Mouse (Mus musculus) telencephalon, adult 2 months (tissue): ENCODE measurements around the gene Myo6.

ENCODE experiments used
- DNase-seq: peaks from one replicate; pipeline ENCODE4 v3.0.0-alpha.2; 2011; ENCODE audit warnings: low read depth, low spot score

The Myo6 gene

DNA sequence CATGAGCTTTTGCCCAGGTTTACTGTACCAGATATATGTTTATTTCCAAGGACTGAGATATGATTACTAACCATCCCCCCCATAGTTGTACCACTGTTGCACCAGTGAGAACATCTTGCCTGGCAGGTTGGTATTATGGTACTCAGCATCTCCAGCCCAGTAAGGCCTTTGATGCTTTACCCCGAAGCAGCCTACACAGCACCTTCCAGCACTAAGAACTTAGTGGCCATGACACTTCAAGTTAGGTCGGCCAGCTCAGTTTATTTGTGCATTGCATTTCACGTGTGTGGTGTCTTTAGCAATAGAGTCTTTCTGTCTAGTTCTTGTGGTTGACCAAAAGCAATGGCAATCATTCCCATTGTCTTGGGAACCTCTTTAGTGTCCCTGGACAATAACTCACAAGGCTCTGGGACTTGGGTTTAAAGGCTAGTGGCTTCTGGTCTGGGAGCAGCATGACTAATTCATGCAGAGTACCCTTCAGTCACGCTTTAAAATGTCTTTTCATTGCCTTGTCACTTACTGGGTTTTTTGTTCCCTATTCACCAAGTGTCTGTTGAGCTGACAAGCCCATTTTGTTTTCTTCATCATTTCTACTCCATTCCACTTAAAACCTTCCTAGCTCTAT lies 69.1 kb downstream of the Myo6 start:
- no peak for DNase-seq

DNA sequence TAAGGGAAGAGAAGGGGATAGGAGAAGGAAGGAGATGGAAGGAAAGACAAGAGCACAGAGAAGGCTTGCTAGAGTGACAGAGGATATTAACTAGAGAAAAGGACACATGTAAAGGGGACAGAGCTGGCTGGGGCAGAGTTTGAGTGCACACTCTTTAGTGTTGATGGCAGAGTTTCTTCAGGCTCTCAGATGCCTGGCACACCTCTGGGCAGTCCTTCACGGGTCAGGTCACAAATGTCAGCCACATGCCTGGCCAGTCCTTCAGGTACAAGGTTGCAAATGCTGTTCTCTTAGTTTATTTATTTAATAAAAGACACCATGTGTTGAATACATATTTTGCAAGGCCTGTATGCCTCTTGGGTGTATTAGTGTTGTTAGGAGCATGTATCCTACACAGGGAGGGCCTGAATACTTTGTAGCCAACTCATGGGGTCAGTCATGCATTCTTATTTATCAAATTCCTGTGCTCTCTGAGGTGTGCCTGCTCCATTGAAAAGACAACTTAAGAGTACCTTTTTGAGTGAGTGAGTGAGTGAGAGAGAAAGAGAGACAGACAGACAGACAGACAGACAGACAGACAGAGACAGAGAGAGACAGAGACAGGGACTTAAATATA lies 72.5 kb downstream of the Myo6 start:
- DNase-seq, result no peak

DNA sequence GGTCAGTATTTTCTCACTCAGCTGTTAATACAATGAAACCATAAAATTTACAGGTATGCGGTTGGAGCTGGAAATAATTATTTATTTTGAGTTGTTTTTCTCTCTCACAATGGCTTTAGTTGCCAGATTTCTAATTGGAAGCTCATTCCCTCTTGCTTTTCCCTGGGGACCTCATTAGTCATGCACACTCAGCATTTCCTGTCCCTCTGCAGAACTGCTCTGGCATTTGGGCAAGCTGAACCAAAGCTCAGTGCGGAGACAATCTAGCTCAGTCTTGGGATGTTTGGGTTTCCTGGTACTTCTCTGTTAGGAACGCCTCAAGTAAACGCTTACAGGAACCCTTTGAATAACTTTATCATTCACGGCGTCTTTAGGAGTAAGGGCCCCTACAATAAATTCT lies 76.9 kb downstream of the Myo6 start:
- no peak for DNase-seq

DNA sequence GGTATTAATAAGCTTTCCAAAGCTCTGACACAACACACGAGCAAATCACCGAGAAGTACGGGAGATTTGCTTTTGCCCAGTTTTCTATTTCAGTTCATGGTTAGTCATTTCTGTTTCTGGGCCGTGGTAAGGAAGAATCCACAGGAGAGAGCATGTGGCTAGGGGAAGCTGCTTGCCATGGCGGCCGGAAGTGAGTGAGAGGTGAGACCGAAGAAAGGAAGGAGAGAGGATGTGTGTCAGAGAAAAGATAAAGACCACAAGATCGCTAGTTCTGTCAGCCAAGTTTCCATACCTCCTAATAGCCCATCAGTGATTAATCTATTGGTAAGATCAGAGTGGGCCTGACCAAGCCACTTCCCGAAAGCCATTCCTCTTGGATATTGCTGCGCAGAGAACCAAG lies 87.3 kb downstream of the Myo6 start:
- no peak for DNase-seq

DNA sequence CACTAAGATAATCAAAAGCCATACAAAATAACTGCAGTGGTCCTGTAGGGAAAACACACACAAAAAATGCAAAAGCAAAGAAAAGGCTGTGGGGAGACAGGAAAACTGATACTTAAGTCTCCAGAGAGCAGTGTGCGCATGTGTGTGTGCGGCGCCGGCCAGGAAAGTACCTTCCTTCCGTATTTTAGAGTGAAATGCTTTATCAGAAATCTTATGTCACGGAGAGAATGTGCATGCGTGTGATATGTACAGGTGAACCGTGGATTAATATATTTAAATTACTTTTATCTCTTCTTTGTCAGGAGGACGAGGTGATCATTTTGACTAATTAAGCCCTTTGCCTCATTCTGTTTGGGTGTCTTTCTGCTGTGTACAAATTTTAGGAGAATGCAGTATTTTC lies 88.4 kb downstream of the Myo6 start:
- no peak for DNase-seq

DNA sequence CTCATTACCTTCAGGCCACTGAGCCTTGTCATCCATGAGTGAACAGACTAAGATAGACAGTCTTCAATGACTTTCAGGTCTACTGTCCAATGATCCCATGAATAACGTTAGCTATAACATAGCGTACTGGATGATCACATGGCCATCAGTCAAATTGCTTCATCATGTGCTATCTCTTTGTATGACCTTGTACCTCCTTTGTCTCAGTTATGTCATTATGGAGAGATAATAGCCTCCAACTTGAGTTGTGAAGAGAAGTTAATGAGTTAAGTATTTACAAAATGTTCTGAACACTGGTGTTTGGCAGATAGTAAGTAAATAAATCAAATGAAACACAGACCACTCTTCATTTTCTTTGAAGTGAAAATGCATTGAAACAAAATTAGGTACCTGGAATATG lies 91.7 kb downstream of the Myo6 start:
- no peak for DNase-seq

DNA sequence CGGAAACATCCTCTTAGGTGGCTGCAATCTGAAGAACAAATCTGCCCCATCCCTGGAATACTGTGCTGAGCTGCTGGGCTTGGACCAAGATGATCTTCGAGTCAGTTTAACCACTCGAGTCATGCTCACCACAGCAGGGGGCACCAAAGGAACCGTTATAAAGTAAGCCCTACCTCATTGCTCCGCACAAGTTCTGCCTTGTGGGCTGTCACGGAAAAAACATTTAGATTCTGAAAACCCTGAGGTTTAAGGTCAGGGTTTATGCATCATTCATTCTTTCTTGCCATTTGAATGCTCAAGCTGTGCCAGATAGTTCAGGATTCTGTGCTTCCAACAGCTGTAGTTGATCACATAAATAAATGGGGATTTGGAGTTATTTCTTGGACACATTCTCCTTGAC lies 93.6 kb downstream of the Myo6 start:
- DNase-seq, result no peak

DNA sequence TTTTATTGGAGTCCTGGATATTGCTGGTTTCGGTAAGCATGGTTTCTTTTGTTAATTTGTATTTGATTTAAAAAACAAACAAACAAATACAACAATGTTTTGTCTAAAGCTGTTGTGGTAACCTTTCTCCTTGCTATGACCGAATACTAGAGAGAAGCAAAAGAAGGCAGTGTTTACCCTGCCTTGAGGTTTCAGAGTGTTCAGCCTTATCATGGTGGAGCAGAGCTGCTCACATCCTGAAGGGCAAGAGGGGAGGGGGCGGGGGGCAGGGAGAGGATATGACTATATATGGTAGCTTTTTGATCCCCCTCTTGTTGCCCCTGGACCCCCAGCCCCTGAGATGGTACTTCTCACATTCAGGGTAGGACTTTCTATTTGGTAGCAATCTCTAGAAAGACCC lies 96.1 kb downstream of the Myo6 start:
- no peak for DNase-seq

DNA sequence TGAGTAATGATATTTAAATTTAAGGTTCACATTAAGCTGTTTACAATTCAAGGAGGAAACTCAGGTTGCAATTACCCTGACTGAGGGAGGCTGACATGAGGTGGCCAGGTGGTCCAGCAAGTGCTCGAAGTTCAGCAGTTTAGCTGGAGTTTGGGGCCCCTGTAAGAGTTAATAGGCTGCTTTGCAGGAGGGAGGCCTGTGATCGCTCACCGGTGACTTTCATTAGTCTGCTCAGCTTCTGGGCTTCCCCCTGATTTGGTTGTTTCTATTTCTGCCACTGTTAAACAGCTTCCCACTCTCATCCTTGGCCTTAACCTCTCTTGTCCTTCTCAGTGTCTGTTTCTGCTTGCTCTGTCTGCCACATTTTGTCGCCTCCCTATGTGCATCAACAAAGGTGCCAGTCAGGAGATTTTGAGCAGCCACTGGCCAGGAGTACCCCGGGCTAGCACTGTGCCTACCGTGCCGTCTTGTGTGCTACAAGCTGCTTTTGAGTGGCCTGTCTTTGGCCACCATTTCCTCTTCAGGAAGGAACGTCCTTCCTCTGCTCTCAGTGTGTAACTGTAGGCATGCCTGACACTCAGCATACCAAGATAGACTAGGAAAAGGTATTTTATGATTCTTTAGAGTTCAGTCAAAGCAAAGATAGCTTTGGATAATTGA lies 97.7 kb downstream of the Myo6 start:
- DNase-seq, result no peak

DNA sequence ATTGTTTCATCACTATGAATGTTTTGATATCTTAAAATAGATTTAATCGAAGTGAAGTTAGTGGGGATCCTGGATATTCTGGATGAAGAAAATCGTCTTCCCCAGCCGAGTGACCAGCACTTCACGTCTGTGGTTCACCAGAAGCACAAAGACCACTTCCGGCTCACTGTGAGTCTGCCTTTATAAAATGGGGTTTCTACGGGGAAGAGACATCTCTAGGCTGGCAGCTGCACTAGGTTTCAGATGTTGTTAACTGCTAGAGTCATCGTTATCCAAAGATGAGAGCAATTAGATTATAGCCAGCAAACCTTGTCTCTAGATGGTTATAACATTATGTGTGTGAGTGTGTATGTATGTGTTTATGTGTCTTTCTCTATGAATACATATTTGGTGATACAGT lies 101.3 kb downstream of the Myo6 start:
- DNase-seq, result no peak

DNA sequence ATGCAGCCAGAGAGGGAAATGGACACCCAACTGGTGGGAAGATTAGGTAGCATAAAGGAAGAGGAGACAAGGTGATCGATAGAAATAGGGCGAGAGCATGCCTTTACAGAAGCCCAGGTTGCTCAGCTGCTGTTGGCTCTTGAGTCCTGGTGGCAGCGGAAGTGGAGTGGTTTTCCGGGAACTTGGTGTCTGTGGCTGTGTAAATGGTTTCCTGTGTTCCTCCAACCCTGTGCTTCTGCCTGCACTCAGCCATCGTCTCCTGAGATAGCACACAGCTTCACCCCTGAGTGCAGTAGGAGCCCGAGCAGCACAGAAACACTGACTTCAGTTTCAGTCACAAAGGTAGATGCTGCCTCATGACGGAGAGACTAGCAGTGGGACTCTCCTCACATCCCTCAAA lies 101.7 kb downstream of the Myo6 start:
- DNase-seq, result no peak

DNA sequence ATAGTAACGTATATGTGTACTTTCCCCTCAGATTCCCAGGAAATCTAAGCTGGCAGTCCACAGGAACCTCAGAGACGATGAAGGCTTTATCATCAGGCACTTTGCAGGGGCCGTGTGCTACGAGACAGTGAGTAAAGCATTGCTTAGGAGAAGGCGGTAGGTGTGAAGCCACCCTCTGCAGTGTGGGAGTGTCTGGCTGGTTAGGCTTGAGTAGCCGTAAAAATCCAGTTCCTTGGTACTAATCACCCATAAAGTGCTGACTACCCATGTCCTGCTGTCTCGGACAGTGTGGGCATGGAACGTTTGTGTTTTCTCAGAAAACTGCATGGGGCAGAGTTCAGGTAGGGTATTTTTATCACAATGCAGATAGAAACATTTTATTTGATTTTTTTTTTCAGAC lies 104.8 kb downstream of the Myo6 start:
- DNase-seq, result peak; percentile 9

DNA sequence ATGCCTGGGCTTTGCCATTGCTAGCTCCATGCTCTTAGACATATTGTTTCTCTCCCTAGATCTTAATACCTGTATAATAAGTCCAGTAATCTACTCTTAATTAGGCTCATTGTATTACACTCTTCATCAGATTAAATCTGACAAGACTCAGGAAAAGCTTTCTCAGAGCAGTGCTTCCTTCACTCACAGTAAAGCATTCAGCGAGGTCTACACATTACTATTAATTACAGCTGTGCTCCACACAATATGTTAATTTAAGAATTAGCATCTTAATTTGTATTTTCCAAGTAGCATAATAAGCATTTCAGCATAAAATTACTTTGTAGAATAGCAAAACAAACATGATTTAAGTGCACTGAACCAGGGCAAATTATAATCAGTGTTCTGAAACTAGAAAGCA lies 108.1 kb downstream of the Myo6 start:
- DNase-seq, result no peak

DNA sequence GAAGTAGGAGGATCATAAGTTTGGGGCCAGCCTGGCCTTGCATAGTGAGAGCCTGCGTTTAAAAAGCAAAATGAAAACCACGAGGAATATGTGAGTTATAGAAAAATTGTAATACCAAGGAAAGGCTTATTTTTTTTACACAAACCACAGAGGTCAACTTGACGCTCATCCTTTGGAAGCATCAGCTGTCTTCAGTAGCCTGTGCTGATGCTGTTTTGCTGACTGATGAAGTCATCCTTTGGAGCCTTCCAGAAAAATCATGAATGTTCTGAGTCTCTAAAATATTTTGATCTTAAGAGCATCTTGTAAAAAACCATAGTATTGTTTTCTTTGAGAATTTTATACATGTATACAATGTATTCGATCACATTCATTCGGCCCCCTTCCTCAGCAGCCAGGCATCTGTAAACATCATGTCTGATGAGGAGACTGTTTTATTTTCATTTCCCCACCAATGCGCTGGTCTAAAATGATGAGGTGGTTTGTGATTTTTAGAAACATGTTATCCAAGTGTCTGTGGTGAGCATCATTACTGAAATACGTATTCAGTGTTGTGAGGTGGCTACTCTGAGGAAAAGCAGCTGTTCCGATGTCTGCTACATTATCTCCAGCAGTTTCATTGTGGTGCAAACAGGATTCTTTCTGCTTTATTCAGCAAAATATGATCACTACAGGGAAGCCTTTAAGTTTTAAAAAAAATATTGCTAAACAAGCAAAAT lies 110.4 kb downstream of the Myo6 start:
- DNase-seq, result no peak

DNA sequence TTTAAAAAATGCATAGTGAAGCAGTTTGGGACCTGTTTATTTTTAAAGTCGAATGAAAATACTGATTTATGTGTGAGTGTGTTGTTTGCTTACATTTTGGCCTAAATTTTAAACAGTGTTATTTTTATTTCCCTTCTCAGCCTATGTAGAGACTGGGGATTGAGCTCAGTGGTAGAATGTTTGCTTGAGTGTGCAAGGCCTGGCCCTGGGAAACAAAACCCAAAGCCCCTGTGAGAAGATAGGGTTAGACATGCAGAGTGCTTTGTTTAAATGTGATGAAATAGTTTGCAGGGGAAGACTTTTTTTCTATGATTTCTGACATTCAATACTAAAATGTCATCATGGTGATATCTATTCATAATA lies 110.9 kb downstream of the Myo6 start:
- no peak for DNase-seq

DNA sequence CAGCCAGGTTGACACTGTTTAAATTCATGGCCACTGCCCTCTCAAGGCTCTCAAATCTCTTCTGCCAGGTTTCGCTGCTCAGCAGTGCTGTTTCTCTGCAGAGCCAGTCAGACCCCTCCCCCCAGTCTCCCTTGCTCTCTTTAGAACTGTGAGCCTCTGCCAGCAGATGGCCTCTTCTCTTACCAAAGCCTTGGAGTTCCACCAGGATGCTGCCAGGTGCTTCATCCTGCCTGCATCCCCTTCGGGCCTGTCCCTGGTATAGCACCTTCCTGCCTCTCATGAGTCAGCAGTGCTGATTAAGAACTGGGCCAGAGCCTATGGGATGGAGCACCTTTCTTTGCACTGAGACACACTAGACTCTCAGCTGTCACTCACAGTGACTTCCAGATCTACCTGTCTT lies 112.3 kb downstream of the Myo6 start:
- DNase-seq, result no peak

DNA sequence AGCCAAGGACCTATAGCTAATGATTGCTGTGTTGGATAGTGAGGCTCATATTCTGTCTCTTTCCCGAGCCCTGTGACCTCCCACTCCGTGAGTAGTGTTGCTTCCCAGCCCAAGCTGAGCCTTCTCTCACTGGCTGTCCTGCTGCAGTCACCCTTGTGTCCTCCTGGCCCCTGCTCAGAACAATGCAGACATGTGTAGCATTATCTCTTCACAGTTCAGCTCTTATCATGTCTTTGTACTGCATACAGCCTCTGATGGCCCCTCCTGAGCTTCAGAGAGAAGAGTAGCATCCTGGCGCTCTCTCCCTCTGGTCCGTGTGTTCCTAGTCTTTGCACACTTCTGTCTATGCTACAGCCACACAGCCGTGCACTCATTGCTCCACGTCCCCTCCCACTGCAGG lies 112.9 kb downstream of the Myo6 start:
- DNase-seq, result no peak

DNA sequence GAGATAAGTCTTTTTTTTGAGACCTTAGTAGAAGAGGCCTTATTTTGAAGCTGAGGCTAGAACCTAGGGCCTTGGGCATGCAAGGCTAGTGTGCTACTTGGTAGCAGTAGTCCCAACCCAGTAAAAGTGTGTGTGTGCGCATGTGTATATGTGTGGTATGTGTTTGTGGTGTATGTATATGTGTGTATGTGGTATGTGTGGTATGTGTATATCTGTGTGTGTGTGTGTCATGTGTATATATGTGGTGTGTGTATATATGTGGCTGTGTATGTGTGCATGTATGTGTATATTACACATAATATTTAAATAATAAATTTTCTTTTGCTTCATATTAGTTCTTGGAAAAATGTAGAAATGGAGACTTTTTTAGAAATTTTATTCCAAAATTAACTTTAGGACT lies 115.9 kb downstream of the Myo6 start:
- DNase-seq, result no peak

DNA sequence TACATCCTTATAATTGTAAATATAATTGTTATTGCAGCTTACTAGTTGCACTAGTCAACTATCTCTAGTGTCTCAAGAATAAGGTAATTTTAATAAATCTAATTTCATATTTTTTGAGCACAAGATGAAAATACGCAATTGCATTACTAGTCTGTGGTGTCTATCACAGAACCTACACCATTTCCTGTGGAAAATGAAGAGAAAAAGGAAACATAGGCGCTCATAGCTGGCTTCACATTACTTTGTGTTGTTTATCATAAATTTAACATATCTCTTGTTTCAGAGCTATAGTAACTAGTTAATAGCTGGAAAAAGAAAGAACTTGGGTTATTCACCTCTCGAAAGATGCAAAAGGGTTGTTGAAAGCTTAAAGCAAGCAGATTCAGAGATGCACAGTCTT lies 117.6 kb downstream of the Myo6 start:
- no peak for DNase-seq

DNA sequence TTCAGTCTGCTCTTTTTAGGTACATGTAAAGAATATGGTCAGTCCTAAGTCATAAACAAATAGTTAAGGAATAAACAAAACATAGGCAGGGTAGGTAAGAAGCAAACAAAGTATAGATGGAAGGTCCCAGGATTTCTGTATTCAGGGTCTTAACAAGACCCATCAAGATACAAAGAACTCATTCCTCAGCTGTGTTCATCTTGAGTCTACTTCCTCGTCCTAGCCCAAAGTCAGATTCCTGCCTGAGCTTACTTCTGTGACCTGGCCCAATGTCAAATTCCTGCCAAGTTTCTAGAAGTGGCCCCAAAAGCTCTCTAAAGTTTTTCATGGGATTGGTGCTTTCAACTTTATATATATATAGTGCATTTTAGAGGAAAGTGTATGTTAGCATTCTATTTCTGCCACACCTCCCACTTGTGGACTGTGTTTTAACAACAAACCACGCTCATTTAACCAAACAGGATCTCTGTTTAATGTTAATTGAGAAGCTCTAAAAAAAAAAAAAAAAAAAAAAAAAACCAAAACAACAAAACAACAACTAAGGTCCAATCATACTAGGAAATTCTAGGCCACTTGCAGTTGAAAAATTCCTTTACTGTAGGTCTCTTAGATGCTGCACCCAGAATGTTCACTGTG lies 119.8 kb downstream of the Myo6 start:
- DNase-seq, result no peak

DNA sequence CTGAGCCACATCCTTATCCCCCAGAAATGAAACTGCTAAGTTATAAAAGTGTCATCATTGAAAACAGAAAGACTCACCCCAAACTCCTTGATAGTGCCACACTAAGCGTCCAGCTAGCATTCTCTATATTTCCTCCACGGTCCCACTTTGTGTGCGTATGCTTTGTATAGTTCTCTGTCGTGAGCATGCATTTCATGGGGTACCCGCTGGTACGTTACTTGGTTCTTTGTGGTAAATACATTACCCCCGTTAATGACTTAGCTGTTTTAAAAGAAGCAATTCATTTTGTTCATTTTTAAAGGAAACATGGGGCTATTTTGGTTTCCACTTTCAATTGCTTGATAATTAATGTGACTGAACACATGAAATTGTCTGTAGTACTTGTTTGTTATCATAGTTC lies 122.0 kb downstream of the Myo6 start:
- no peak for DNase-seq

DNA sequence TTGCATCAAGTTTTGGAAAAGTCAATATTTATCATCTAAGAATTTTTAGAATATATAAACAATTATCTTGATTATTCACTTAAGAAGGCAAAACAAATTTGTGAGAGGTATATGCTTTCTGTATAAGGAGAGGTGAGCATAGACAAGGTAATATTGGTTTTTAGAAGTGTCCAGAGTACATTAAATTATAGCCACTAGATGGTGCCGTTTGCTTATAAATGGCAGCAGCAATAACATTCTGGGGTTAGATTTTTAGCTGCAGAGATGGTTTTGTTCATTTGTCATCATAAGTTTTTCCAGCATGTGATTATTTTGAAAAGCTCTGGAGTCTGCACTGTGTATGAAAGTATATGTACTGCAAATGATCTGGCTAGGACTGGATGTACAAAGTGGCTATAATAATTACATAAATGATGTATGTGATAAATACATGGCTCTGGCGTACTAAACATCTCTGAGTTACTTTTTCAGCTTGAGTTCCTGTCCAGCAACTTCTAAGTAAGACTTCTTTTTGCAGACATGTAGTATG lies 128.3 kb downstream of the Myo6 start:
- DNase-seq, result peak; percentile 28
